Mouse (Mus musculus) left cerebral cortex, postnatal 4 days (tissue): ENCODE results near the gene 1700037H04Rik. TPM values are rescaled to one million over a fixed set of nuclear protein-coding genes. Genes with fewer than 3 reads are reported as not detected.

ENCODE experiments used
- DNase-seq: peaks from one replicate; pipeline ENCODE4 v3.0.0-alpha.2; 2022
- intact Hi-C: fragments of 180-260 bp; cut with DNase I; formaldehyde crosslinking; loops from one replicate; pipeline ENCODE4 v1.15.1; 2025
- total RNA-seq, 2 experiments: library from RNA; stranded (reverse); gene quantifications; 2 replicates each; pipeline ENCODE4 v1.2.3; 2021

1700037H04Rik gene
- total RNA-seq, 2 experiments from 2014 or later = 57.3 to 59.2 TPM

GRCm38 (mm10) chr2:131179246-131179886, 19.5 kb upstream of the 1700037H04Rik start:
- DNase-seq = peak; percentile 71
- intact Hi-C loops = no loop called here

- peak; percentile 35 for DNase-seq
- intact Hi-C loops = no loop called here
Measured at GRCm38 (mm10) chr2:131178828-131179245, 19.0 kb upstream of the 1700037H04Rik start.

- no peak for DNase-seq
- intact Hi-C loops = no loop called here
Measured at GRCm38 (mm10) chr2:131177932-131178331, 18.1 kb upstream of the 1700037H04Rik start.

- DNase-seq = no peak
- intact Hi-C loops = no loop called here
Measured at GRCm38 (mm10) chr2:131176491-131176890, 16.6 kb upstream of the 1700037H04Rik start.

GRCm38 (mm10) chr2:131175945-131176309, 16.0 kb upstream of the 1700037H04Rik start:
- intact Hi-C loops = no loop called here
- DNase-seq = no peak

- intact Hi-C loops = no loop called here
- DNase-seq = no peak
Measured at GRCm38 (mm10) chr2:131175286-131175944, 15.5 kb upstream of the 1700037H04Rik start.

GRCm38 (mm10) chr2:131174700-131175099, 14.8 kb upstream of the 1700037H04Rik start:
- intact Hi-C loops = no loop called here
- DNase-seq = peak; percentile 41

GRCm38 (mm10) chr2:131172322-131172721, 12.4 kb upstream of the 1700037H04Rik start:
- intact Hi-C loops = no loop called here
- no peak for DNase-seq

- intact Hi-C loops = no loop called here
- DNase-seq = peak; percentile 60
Measured at GRCm38 (mm10) chr2:131171401-131172104, 11.7 kb upstream of the 1700037H04Rik start.

GRCm38 (mm10) chr2:131170936-131171335, 11.1 kb upstream of the 1700037H04Rik start:
- intact Hi-C loops = no loop called here
- DNase-seq = no peak

- no peak for DNase-seq
- intact Hi-C loops = no loop called here
Measured at GRCm38 (mm10) chr2:131168914-131169313, 9.0 kb upstream of the 1700037H04Rik start.

GRCm38 (mm10) chr2:131167984-131168383, 8.1 kb upstream of the 1700037H04Rik start:
- intact Hi-C loops = no loop called here

GRCm38 (mm10) chr2:131166172-131166571, 6.3 kb upstream of the 1700037H04Rik start:
- intact Hi-C loops = no loop called here
- no peak for DNase-seq

More at GRCm38 (mm10) chr2:131167984-131168383, 8.1 kb upstream of the 1700037H04Rik start:
- no peak for DNase-seq

- intact Hi-C loops = no loop called here
- no peak for DNase-seq
Measured at GRCm38 (mm10) chr2:131163924-131164323, 4.0 kb upstream of the 1700037H04Rik start.

- no peak for DNase-seq
- intact Hi-C loops = no loop called here
Measured at GRCm38 (mm10) chr2:131160671-131161111, 810 bp upstream of the 1700037H04Rik start.

- intact Hi-C loops = no loop called here
- no peak for DNase-seq
Measured at GRCm38 (mm10) chr2:131159491-131159910, 380 bp downstream of the 1700037H04Rik start.

- intact Hi-C loops = no loop called here
- DNase-seq = no peak
Measured at GRCm38 (mm10) chr2:131156987-131157386, 2.9 kb downstream of the 1700037H04Rik start.

GRCm38 (mm10) chr2:131154036-131154435, 5.8 kb downstream of the 1700037H04Rik start:
- intact Hi-C loops = no loop called here
- no peak for DNase-seq

- intact Hi-C loops = no loop called here
- no peak for DNase-seq
Measured at GRCm38 (mm10) chr2:131152166-131152730, 7.6 kb downstream of the 1700037H04Rik start.

- intact Hi-C loops = no loop called here
- no peak for DNase-seq
Measured at GRCm38 (mm10) chr2:131149254-131149578, 10.7 kb downstream of the 1700037H04Rik start.
